Mouse (Mus musculus) erythroblast, embryonic 14.5 days (primary cell): ENCODE results near the gene Rfx2.

ENCODE experiments used
- GATA1 ChIP-seq: IDR thresholded peaks from 2 replicates; pipeline ENCODE4 v1.6.1; 2012; ENCODE audit warnings: low read length, inconsistent platforms, mixed read lengths
- TAL1 ChIP-seq: IDR thresholded peaks from 3 replicates; pipeline ENCODE4 v1.6.1; 2012; ENCODE audit warnings: low read length, inconsistent platforms, mixed read lengths

- TF ChIP-seq GATA1 (no peak), TAL1 (no peak)
Observed at GRCm38 (mm10) chr17:56729656-56730055, 101.2 kb downstream of the Rfx2 start.
